Mouse (Mus musculus) spleen, postnatal 4 days (tissue): ENCODE measurements around the gene Foxd4.

Experiments
- DNase-seq, 2 experiments: peaks; one replicate each; pipeline ENCODE4 v3.0.0; 2022; ENCODE audit warnings: low spot score in 2 of 2

Foxd4 gene

DNA sequence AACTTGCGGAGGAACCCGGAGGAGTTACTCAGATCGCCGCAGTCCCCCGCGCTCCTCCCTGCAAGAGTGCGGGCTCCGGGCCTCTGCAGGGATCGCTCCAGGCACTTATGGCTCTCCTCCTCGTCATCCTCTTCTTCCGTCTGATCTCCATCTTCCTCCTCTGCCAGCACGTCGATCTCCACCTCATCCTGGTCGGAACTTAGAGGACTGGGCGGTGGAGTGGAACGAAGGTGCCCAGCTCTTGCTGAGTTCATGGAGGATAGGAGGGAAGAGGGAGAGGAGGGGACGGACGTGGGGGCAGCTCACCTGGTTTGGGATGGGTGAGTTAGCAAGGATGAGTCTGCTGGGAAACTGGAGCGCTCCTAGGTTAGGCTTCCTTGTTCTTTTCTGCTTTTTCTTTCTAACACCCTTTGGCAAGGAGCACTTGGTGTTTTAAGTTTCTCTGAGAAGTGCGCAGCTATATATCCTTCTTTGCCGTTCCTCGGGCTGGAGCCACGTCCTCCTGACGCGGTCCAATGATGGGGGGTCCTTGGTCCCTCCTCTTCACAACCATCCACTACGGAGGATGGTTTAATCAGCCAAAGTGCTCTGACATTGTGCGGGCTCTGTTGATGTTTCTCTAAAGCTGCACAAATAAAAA lies at the start of gene Foxd4:
Gene Foxd4, minus strand, starts transcription at position 617 of the 640 bp plus-strand sequence.
- DNase-seq = no peak

DNA sequence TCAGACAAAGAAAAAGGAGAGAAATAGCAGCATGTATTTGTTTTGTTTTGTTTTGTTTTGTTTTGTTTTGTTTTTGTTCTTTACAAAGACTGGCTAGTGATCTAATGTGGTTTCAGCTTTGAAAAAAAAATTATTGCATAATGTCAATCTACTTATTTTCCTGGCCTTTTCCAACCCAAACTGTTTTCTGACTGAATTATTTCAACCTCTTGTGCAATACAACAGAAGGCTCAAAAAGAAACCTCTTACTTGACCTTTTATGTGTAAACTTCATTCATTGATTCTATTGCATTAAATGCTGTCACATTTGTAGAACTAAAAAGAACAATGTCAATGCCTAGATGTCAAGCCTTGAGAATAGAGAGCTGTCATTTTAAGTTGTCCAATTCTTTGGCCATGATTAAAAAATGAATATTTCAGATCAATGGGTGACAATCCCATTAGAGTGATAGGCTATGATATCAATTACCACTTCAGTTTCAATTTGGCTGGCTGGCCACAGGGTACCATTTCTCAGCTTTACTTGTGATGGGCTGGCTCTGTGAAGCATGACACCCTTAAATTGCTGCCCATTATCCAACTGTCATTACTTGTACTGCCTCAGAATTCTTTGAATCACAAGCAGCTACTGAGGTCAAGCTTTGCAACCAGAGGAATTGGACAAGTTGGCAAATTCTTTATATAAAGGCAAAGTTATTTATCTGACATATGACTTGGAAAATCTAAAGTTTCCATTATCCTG lies 44.7 kb upstream of the Foxd4 start:
- DNase-seq = no peak

DNA sequence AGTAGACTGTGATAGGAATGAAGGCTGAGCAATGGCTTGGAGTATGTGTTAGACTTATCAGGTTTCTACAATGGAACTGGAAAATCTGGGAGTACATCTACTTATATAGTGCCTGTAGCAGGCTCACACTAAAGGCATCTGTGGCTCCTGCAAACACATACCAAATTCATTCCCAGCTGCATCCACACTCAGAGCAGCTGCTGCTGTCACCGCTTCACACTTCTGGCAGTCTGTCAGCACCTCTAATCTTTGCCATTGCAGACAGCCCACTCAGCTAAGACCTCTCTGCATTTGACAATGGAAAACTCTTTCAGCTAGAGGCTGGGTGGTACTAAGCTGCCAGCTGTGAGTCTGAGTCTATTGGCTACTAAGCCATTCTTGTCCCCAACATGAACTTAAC lies 36.1 kb upstream of the Foxd4 start:
- DNase-seq = no peak

DNA sequence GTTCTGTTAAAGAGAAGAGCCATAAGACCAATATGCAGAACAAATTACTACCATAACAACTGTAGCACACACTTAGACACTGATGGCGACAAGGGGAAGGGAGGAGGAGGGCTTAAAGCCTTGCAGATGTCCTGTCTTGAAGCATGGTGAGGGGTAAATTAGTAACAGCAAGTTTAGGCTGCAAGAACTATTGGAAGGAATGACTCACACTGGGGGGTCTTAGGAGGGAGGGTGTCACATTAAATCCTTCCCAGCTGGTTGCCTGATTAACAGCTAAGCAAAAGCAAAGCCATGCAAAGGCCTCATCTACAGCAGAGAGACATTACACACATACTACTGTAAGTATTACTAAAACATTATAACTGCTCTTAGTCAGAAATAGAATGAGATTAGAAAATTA lies 28.0 kb upstream of the Foxd4 start:
- DNase-seq = no peak

DNA sequence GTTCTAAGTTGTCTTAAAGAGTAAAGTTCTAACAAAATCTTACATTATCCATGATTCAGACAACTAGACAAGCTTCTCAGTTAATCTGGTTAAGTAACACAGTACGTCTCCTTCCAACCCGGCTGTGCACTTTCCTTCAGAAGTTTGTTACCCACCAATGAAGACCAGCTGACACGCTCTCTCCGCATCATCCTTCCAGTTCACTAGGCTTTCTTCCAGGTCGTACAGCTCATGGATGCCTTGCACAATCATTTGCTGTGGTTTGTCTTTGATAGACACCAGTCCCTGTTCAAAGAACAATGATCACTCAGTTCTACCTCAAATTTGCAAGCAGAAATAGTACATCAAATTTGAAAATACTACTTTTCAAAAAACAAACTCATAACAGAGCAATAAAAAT lies 19.9 kb upstream of the Foxd4 start:
- no peak for DNase-seq

DNA sequence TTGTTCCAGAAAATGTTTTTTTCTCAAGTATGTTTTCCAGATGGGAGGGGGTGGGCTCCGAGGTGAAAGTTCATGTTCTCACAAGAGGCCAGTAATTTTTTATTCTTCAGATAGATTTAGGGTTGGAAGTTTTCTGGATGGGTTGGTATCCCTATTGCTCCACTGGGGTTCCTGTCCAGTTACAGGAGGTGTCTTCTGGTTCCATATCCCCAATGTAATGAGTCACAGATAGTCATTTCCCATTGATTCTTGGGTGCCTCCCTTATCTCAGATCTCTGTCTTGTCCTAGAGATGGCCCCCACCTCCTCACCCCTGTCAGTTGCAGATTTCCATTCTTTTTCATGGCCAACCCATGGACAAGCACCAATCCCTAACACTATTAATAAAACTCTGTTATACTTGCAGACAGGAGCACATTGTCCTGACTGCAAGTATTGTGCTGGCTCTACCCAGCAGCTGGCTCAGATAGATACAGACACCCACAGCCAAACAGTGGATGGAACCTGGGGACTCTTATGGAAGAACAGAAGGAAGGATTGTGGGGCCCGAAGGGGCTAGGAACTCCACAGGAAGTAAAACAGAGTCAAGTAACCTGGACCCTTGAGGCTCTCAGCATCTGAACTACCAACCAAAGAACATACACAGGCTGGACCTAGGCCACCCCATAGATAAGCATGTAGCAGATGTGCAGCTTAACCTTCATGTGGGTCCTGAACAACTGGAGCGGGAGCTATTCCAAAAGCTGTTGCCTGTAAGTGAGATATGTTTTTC lies 7.6 kb upstream of the Foxd4 start:
- DNase-seq = no peak

DNA sequence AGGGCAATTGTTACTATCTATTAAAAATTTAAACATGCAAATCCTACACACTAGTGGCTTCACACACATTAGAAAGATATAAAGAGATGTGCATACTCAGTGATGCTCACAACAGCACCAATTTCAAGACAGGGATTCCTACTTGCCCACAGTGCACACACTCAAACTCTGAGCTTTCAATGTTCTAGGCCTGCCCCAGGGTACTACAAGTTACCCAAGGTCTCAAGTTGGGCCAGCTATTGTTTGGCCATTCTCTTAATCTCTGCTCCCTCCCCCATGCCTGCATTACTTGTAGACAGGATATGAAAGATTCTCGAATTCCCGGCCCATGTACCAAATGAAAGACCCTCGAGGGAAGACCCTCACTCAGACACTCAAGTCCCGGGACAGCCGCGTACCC lies 6.7 kb upstream of the Foxd4 start:
- peak in 1 of 2 experiments; percentile 24 for DNase-seq

DNA sequence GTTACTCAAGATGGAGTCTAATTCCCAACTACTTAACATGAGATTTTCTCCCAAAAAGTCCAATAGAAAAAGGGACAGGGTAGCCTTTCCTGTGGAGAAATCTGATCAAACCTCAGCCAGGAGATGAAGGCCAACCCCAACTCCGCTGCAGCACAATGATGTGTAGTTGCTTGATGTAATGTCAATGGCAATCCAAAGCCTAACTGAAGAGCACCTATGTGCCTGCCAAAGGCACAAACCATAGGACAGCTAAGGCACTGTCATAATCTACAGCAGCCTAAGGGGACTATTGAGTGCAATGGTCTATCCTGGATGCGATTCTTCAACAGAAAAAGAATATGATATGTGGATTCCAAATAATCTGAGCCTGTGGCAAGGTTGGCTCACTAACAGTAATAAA lies 1.8 kb upstream of the Foxd4 start:
- peak in 1 of 2 experiments; percentile 17 for DNase-seq

DNA sequence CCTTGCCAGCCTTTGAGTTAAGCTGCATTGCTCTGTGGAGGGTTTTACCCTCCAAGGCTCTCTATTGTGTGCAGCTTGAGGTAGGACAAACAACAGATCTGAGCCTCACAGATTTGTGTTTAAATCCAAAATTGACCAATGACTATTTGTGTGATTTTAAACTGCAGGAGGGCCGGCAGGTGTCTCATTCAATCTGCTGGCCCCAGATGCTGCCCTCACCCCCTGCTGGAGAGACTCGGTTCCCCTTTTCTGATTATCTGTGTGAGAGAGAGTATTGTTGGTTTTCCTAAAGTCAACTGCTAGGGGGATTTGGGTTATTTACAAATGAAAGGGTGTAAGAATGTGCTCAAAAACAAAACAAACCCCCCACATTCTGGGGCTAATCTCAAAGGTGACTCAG lies 1.3 kb upstream of the Foxd4 start:
- DNase-seq = peak in 1 of 2 experiments; percentile 57

DNA sequence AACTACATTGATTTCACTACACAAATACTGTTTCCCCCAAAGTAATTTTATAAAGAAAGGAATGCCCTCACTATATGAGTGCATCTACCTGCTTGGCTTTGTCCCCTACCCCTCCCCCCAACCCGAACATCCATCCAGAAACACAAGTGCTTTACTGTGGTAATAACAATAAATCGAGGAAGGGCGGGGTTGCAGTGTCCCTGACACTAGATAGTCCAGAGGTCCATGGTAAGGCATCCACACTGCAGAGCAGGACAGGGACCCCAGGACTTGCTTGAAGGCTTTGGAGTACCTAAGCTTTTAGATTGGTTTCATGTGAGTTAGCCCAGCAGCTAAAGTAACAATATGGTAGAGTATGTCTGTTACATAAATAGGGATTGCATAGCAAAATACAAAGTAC lies 669 bp upstream of the Foxd4 start:
- DNase-seq = peak in 1 of 2 experiments; percentile 18

DNA sequence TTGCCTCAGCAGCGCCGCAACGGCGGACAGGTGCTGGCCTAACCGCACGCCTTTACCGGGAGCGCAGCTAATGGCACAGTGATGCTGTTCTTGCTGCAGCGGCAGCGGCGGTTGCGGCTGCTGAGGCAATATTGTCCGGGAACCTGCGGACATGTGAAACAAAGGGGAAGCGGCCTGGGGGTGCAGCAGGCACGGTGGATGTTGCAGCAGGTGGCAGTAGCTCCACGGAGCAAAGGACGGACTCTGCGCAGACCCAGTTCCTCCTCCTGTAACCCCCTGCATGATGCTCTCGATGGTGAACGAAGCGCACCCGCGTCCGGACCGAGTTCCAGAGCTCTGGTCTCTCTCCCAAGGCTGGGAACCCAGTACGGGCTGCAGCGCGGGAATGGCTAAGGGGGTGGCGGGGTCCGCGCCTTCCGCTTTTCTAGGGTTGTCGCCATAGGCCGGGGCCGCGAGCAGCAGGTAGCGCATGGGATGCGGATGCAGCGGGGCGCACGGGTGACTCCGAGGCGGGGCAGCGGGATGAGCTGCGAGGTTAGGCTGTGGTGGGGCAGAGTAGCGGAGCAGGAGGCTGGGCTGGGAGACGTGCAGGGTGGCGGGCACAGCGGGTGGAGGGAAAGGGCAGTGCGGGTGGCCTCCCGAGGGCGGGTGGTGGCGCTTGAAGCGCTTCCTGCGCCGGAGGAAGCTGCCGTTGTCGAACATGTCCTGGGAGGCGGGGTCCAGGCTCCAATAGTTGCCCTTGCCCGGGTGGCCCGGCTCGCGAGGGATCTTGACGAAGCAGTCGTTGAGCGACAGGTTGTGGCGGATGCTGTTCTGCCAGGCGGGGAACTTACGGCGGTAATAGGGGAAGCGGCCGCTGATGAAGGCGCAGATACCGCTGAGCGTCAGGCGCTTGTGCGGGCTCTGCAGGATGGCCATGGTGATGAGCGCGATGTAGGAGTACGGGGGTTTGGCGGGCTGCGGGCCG lies 1.1 kb downstream of the Foxd4 start:
- peak; percentile 33 to 74 for DNase-seq

DNA sequence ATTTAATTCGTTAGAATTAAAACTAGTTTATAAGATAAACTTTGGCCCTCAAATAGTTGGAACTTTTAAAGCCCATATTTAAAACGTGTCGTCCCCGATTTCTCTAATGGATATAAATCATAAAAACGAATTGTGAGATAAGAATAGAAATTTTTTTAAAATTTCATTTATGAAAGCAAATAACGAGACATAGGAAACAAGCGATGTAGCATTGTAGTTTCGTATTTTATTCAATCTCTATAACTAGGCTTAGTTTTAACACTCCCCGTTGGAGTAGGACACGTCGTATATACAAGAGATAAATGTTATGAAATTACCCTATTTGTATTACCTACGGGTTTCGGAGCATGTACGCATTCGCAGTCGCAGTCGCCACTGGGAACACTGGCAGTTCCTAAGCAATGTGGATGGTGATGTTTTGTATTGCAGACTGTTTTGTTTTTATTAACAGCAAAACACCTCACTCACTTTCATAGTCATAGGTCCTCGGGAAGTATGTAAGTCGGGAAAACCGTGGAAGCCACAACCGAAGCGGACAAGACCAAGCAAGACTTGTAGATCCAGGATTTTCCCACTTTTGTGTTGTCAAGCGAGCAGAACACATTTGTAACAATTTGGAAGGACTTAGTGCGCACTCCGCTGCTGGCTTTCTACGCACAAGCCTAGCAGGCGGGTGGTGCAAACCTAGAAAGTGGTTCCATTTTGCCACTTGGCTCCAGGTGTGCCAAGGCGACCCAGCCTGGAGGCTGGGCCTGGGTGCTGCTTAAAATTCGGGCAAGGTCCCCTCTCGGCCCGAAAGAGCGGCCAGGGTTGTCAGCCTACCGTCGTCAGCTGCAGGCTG lies 2.0 kb downstream of the Foxd4 start:
- no peak for DNase-seq

DNA sequence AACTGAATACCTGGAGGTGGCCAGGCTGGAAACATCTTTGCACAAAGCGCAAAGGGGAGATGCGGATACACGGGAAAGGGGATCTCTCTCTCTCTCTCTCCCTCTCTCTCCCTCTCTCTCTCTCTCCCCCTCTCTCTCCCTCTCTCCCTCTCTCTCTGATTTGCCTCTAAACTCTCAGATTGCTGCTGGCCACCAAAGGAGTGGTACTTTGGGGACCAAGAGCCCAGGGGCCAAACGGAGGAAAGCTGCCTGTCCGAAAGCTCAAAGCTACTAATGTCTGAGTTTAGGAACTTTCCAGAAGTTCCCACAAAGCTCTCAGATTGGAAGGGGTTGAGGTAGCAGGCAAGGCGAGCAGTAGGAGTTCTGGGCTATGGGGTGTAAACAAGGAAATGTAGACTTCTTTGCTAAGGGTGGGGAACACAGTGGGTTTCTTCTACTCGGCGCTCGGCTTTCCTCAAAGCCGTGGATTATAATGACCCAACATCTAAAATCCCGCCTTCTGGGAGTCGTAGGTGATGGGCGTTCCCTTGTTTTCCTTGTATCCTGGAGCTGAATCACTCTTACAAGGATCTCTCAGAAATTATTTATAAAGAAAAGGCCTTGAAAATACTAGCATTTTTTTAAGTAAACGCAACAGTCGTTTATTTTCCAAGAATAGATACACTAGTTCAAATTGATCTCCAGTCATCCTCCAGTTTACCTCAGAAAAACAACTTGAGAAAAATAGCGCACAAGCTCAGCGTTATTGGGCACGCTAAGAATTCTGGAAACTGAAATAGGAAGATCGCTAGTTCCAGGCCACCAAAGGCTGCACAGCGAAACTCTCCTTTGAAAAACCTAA lies 2.9 kb downstream of the Foxd4 start:
- no peak for DNase-seq

DNA sequence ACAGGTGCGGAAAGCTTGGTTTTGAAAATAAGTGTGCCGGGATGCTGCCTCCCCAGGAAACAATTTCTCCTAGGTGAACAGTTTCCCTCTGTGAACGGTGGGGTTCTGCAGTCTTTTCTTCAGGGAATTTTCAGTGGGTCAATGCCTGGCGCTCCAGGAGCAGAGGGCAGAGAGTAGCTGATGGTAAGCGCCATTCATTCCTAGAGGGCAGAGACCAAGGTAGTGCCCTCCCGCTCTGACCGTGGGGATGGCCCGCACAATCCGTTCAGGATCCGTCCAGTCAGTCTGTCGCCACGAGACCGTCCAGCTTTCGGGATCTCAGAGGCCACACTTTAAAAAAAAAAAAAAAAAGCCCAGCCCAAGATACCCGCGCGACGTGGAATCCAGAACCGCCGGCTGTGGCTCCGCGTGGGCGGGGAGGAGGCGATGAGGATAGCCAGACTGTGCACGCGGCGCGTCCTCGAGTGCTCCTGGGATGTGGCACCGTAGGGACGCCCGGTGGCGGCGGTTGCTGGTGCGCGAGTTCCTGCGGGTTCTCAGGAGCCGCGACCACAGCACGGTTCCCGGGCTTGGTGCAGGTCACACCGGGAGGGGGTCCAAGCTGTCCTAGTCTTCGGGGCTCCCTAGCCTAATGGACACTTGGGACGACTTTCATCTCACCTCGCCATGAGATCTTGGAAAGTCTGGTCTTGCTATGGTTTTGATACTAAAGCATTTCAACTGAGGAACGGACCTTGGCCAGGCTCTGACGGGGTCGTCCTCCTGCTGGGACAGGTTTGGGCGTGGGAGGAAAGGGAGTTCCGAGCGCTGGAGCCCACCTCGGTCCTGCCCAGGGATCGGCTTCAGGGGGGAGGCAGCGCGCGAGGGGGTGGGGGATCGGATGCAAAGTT lies 3.7 kb downstream of the Foxd4 start:
- DNase-seq = peak in 1 of 2 experiments; percentile 61

DNA sequence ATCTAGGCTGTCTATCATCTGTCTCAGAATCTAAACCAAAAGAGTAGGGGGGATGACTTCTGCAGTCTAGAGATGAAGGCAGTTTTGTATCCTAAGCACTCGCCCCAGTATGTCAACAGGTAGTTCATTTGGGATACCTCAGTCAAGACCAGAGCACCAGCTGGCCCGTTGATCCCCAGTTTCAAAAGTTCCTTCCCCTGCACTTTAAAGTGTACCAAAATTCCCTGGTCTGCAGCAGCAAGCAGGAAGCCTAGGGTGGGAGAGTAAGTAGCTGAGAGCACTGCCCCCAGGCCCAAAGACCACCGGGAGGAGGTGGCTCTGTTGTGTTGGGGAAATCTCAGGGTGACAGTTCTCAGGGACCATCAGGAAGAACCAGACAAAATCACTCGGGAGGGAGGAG lies 4.5 kb downstream of the Foxd4 start:
- DNase-seq = no peak

DNA sequence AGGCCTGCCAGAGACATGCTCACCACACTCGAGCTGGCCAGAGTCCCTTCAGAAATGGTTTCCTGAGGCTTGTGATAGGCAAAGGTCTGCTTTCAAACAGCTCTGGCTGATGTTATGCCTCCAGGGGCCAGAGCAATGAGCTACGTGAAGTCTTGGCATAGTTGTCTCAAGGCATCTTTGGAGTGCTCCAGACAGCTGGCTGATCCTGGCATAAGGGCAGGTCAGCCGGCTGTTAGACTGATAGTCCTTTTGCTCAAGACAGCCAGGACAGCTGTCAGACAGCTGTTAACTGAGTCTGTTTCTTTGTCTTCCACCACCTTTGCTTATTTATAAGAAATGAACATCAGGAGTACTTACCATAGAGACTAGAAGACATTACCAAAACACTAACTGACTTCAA lies 14.1 kb downstream of the Foxd4 start:
- no peak for DNase-seq

DNA sequence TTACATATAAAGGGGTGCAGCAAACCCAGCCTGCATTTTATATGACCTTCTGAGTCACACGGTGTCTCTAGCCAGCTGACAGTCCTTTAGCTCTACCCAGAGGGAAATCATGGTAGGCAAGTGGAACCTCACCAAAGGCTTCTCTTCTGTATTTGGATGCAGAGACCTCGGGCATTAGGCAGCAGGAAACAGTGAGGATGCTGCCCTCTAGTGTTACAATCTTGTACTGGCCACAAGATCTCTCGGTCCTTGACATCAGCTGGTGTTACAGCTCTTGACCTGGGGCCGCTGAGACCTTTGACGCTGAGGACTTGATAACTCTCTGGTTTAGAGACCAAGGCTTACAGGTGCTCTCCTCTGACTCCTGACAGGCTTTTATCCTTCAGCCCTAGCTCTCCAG lies 15.5 kb downstream of the Foxd4 start:
- DNase-seq = peak; percentile 33 to 68

DNA sequence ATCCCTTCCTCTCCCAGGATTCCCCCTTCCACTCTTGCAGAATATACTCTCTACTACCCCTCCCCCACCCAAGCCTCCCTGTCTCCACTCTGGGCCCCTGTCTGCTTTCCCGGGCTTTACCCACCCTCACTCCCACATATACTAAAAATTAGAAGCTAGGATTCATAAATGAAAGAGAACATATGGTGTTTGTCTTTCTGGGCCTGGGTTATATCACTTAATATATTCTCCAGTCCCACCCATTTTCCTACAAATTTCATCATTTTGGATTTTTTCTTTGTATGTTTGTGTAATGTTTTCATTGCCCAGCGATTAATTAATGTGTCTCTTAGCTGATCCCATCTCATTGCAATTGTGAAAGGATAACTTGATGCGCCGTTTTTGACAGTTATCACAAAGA lies 19.8 kb downstream of the Foxd4 start:
- DNase-seq = no peak
